Mouse (Mus musculus) erythroblast, embryonic 14.5 days (primary cell): ENCODE measurements around the gene Allc.

Source experiments
- GATA1 ChIP-seq: IDR thresholded peaks from 2 replicates; pipeline ENCODE4 v1.6.1; 2012; ENCODE audit warnings: low read length, inconsistent platforms, mixed read lengths
- TAL1 ChIP-seq: IDR thresholded peaks from 3 replicates; pipeline ENCODE4 v1.6.1; 2012; ENCODE audit warnings: low read length, inconsistent platforms, mixed read lengths

GRCm38 (mm10) chr12:28584036-28584435, 1.7 kb upstream of the Allc start:
- TF ChIP-seq GATA1 (no peak), TAL1 (no peak)
